Comparison of ENCODE assay signal across 18 mouse cellular contexts in genomic region chr2:150971856-150972255, GRCm38 (mm10).
DNase-seq lines count a peak whose midpoint lies in the region; ATAC-seq and TF ChIP-seq lines count a peak whose summit lies in the region.
"Had no signal": no experiment of that assay in that cellular context is flagged by ENCODE, and none has a peak within 500 bp of the region (broad histone marks: within the 10 kb centered on the region; RNA-seq: fewer than 3 reads in every experiment).

No protein-coding gene starts in this region.

- H3K4me1 ChIP-seq in liver, postnatal 0 days (ENCODE audit: insufficient read depth), result no peaks in the 10 kb centered on the region
- peaks cover 8% of the 10 kb centered on the region for H3K4me1 ChIP-seq in liver, embryonic 11.5 days (replicated peaks; ENCODE audit: control insufficient read depth, insufficient read depth, low read length)
- H3K4me1 ChIP-seq in stomach, postnatal 0 days (replicated peaks; ENCODE audit: control insufficient read depth, insufficient read depth), result no peaks in the 10 kb centered on the region
- H3K4me1 ChIP-seq: embryonic facial prominence, embryonic 12.5 days; hindbrain, embryonic 15.5 days had no signal

- TF ChIP-seq CTCF in liver, postnatal 0 days (IDR thresholded peaks at IDR 0.05; ENCODE audit: low read depth), result no peak
- no peak for TF ChIP-seq CTCF in stomach, postnatal 0 days (IDR thresholded peaks at IDR 0.05; ENCODE audit: low read depth)

- H3K36me3 ChIP-seq in liver, postnatal 0 days (replicated peaks; ENCODE audit: insufficient read depth, low read length), result no peaks in the 10 kb centered on the region
- peaks cover 8% of the 10 kb centered on the region for H3K36me3 ChIP-seq in liver, embryonic 11.5 days (ENCODE audit: control insufficient read depth, insufficient read depth, low read length)
- no peaks in the 10 kb centered on the region for H3K36me3 ChIP-seq in stomach, postnatal 0 days (ENCODE audit: control insufficient read depth, insufficient read depth, low read length)

- TF ChIP-seq EP300 in liver, postnatal 0 days (IDR thresholded peaks at IDR 0.05; ENCODE audit: low read depth), result no peak
- TF ChIP-seq EP300 in stomach, postnatal 0 days (optimal IDR thresholded peaks at IDR 0.05), result no peak

- H3K9me3 ChIP-seq in liver, postnatal 0 days (ENCODE audit: low read length), result no peaks in the 10 kb centered on the region
- no peaks in the 10 kb centered on the region for H3K9me3 ChIP-seq in liver, embryonic 11.5 days (ENCODE audit: control insufficient read depth, low read length)
- H3K9me3 ChIP-seq in stomach, postnatal 0 days (ENCODE audit: control insufficient read depth, low read length), result no peaks in the 10 kb centered on the region
- H3K9me3 ChIP-seq: embryonic facial prominence, embryonic 12.5 days; hindbrain, embryonic 15.5 days had no signal

- H3K4me3 ChIP-seq in liver, postnatal 0 days (ENCODE audit: low read depth, low read length), result no peak overlapping the region
- no peak overlapping the region for H3K4me3 ChIP-seq in liver, embryonic 11.5 days (ENCODE audit: low read depth, low read length)
- H3K4me3 ChIP-seq in stomach, postnatal 0 days (ENCODE audit: low read depth, low read length), result no peak overlapping the region
- H3K4me3 ChIP-seq: embryonic facial prominence, embryonic 12.5 days; hindbrain, embryonic 15.5 days had no signal

- 89% methylated on average over 7 of the region's 7 CpGs for WGBS in liver, postnatal 0 days (ENCODE audit: insufficient replicate concordance)
- WGBS in liver, embryonic 11.5 days, result 85% methylated on average over 7 of the region's 7 CpGs
- WGBS in stomach, postnatal 0 days, result 91% methylated on average over 7 of the region's 7 CpGs

- H3K9ac ChIP-seq in liver, postnatal 0 days (replicated peaks), result no peak overlapping the region
- no peak overlapping the region for H3K9ac ChIP-seq in liver, embryonic 11.5 days (ENCODE audit: low read depth, low read length)
- no peak overlapping the region for H3K9ac ChIP-seq in stomach, postnatal 0 days (ENCODE audit: low read length)
- H3K9ac ChIP-seq: embryonic facial prominence, embryonic 12.5 days; forebrain, postnatal 0 days; hindbrain, embryonic 15.5 days had no signal

- no peak for ATAC-seq in liver, postnatal 0 days
- ATAC-seq in liver, embryonic 11.5 days (replicated peaks; ENCODE audit: low FRiP score), result no peak
- no peak for ATAC-seq in stomach, postnatal 0 days (ENCODE audit: low FRiP score, low TSS enrichment)
- ATAC-seq: forebrain, postnatal 0 days; Patski had no signal

- no peaks in the 10 kb centered on the region for H3K27me3 ChIP-seq in liver, postnatal 0 days (ENCODE audit: insufficient read depth, low read length)
- H3K27me3 ChIP-seq in liver, embryonic 11.5 days (replicated peaks; ENCODE audit: control insufficient read depth, insufficient read depth, low read length), result no peaks in the 10 kb centered on the region
- no peaks in the 10 kb centered on the region for H3K27me3 ChIP-seq in stomach, postnatal 0 days (ENCODE audit: control insufficient read depth, insufficient read depth, low read length)
- H3K27me3 ChIP-seq: embryonic facial prominence, embryonic 12.5 days; hindbrain, embryonic 15.5 days; Patski had no signal

- peak; percentile 49 for DNase-seq in heart, adult 11 months
- DNase-seq in heart, adult 18-20 months, result no peak
- peak; percentile 1 for DNase-seq in liver, postnatal 0 days
- DNase-seq in liver, embryonic 11.5 days (ENCODE audit: low spot score), result no peak
- peak; percentile 27 for DNase-seq in testis, postnatal 10 days (ENCODE audit: low spot score)
- DNase-seq in testis, postnatal 14 days (ENCODE audit: low spot score), result no peak
- DNase-seq in stomach, postnatal 0 days (ENCODE audit: low spot score), result peak; percentile 8
- DNase-seq in lung, postnatal 25 days (ENCODE audit: low spot score), result no peak
- DNase-seq: adrenal gland, adult 8-10 months; adrenal gland, postnatal 36 days; cerebellum, adult 11 months; cerebellum, adult 8-10 months; cerebellum, postnatal 25 days; forebrain, postnatal 0 days; gastrocnemius, postnatal 14 days had no signal

- H3K27ac ChIP-seq in liver, postnatal 0 days (ENCODE audit: low read depth), result no peak overlapping the region
- no peak overlapping the region for H3K27ac ChIP-seq in liver, embryonic 11.5 days (ENCODE audit: low read depth, low read length)
- H3K27ac ChIP-seq in stomach, postnatal 0 days (replicated peaks), result no peak overlapping the region
- H3K27ac ChIP-seq: embryonic facial prominence, embryonic 12.5 days; hindbrain, embryonic 15.5 days had no signal

- no peak overlapping the region for H3K4me2 ChIP-seq in liver, postnatal 0 days (ENCODE audit: low read depth, low read length)
- no peak overlapping the region for H3K4me2 ChIP-seq in liver, embryonic 11.5 days
- no peak overlapping the region for H3K4me2 ChIP-seq in stomach, postnatal 0 days (replicated peaks; ENCODE audit: low read depth)
- H3K4me2 ChIP-seq: embryonic facial prominence, embryonic 12.5 days; hindbrain, embryonic 15.5 days had no signal

Comparison
In these comparisons a context has a peak if more than half of its experiments do, and no peak if none do; other contexts are left out.
1. DNase-seq: peak in heart, adult 11 months (single experiment), liver, postnatal 0 days (single experiment), testis, postnatal 10 days (single experiment) and stomach, postnatal 0 days (single experiment); none in heart, adult 18-20 months (0 of 2), liver, embryonic 11.5 days (single experiment), testis, postnatal 14 days (single experiment) and lung, postnatal 25 days (single experiment).